Mouse (Mus musculus) stomach, embryonic 14.5 days (tissue): Measurements from ENCODE around the gene Slc38a4. TPM values are rescaled to one million over a fixed set of nuclear protein-coding genes. Genes with fewer than 3 reads are reported as not detected.

Experiments
- ATAC-seq: fragments of 200-750 bp; cut with Nextera tagmentation; 2 replicates; pipeline ENCODE4 v1.8.0; 2017; ENCODE audit warnings: low read depth, moderate TSS enrichment; ENCODE audit not compliant: insufficient number of reproducible peaks, insufficient read depth, low FRiP score
- H3K27ac ChIP-seq: fragments of 300-500 bp; sonication (generic); 2 replicates; pipeline ENCODE4 v1.5.1; 2014; ENCODE audit warnings: mild to moderate bottlenecking, low read length, moderate library complexity, mixed read lengths
- H3K27me3 ChIP-seq: fragments of 300-500 bp; sonication (generic); 2 replicates; pipeline ENCODE4 v1.6.1; 2014; ENCODE audit warnings: low read length, control low read depth, mixed read lengths; ENCODE audit not compliant: control insufficient read depth, insufficient read depth
- H3K36me3 ChIP-seq: fragments of 300-500 bp; sonication (generic); 2 replicates; pipeline ENCODE4 v1.6.1; 2014; ENCODE audit warnings: mild to moderate bottlenecking, control low read depth, low read length, moderate library complexity, mixed read lengths; ENCODE audit not compliant: control insufficient read depth, insufficient read depth
- H3K4me1 ChIP-seq: fragments of 300-500 bp; sonication (generic); 2 replicates; pipeline ENCODE4 v1.6.1; 2014; ENCODE audit warnings: low read length, control low read depth, mixed read lengths; ENCODE audit not compliant: control insufficient read depth, insufficient read depth
- H3K4me2 ChIP-seq: fragments of 300-500 bp; sonication (generic); replicated peaks from 2 replicates; pipeline ENCODE4 v1.6.1; 2014; ENCODE audit warnings: low read depth, low read length, control low read depth
- H3K4me3 ChIP-seq: fragments of 300-500 bp; sonication (generic); 2 replicates; pipeline ENCODE4 v1.5.1; 2014; ENCODE audit warnings: low read depth, low read length, control low read depth
- H3K9ac ChIP-seq: fragments of 300-500 bp; sonication (generic); replicated peaks from 2 replicates; pipeline ENCODE4 v1.6.1; 2014; ENCODE audit warnings: low read depth, mild to moderate bottlenecking, control low read depth, low read length, moderate library complexity, mixed read lengths
- H3K9me3 ChIP-seq: fragments of 300-500 bp; sonication (generic); 2 replicates; pipeline ENCODE4 v1.6.1; 2016; ENCODE audit warnings: low read depth, low read length, control low read depth; ENCODE audit not compliant: control insufficient read depth
- WGBS: fragments of 180-500 bp; shearing (Covaris S2); extraction: QIAGEN DNeasy Blood & Tissue Kit; methylation state at CpG from one replicate; pipeline ENCODE4 v1.1.7; 2014; 5-methylcytosine and 5-hydroxymethylcytosine counted together
- polyA plus RNA-seq: library from polyadenylated mRNA; unstranded; fragments of >200 nt; fragmentation: Nextera tagmentation; extraction: Ambion mirVana; gene quantifications from 2 replicates; pipeline ENCODE4 v1.2.1, GENCODE M21; 2014

The Slc38a4 gene
- polyA plus RNA-seq = 59.1 and 72.9 TPM in 2 replicates

- H3K36me3 ChIP-seq = no peaks in the 10 kb centered on the region
- WGBS = 53% methylated on average over 9 of the region's 9 CpGs
- H3K9me3 ChIP-seq = peaks cover 12% of the 10 kb centered on the region; the same call in 1 of the 2 replicates
- H3K9ac ChIP-seq = peak within 1 kb of the TSS; percentile 52
- peak within 1 kb of the TSS; percentile 47 for H3K4me3 ChIP-seq
- H3K27me3 ChIP-seq = no peaks in the 10 kb centered on the region
- peak; percentile 81; the same call in 1 of the 2 replicates for ATAC-seq
- no peaks in the 10 kb centered on the region for H3K4me1 ChIP-seq
- peak within 1 kb of the TSS; percentile 57 for H3K4me2 ChIP-seq
- H3K27ac ChIP-seq = peak within 1 kb of the TSS; percentile 68
Observed at GRCm38 (mm10) chr15:97055794-97056193, at the start of gene Slc38a4. Gene Slc38a4 (minus strand): TSS chr15:97055956.

- H3K4me3 ChIP-seq = no peak overlapping the region
- no peak for ATAC-seq
- no peak overlapping the region for H3K4me2 ChIP-seq
- H3K27me3 ChIP-seq = no peaks in the 10 kb centered on the region
- no peak overlapping the region for H3K27ac ChIP-seq
- no peaks in the 10 kb centered on the region for H3K9me3 ChIP-seq
- H3K36me3 ChIP-seq = no peaks in the 10 kb centered on the region
- no peak overlapping the region for H3K9ac ChIP-seq
- H3K4me1 ChIP-seq = peaks cover 8% of the 10 kb centered on the region; the same call in 1 of the 2 replicates
- WGBS = 21% methylated on average over 3 of the region's 3 CpGs
Observed at GRCm38 (mm10) chr15:97104889-97105391, 49.2 kb upstream of the Slc38a4 start.

GRCm38 (mm10) chr15:97104048-97104447 is 48.3 kb upstream of the Slc38a4 start:
- Histone ChIP-seq H3K36me3 (no peaks in the 10 kb centered on the region), H3K27ac (no peak overlapping the region), H3K27me3 (no peaks in the 10 kb centered on the region), H3K9me3 (no peaks in the 10 kb centered on the region), H3K9ac (no peak overlapping the region), H3K4me1 (peaks cover 8% of the 10 kb centered on the region; the same call in 1 of the 2 replicates), H3K4me2 (no peak overlapping the region), H3K4me3 (no peak overlapping the region)
- 81% methylated on average over 3 of the region's 3 CpGs for WGBS
- no peak for ATAC-seq

GRCm38 (mm10) chr15:97102811-97103210 is 47.1 kb upstream of the Slc38a4 start:
- Histone ChIP-seq H3K4me3 (no peak overlapping the region), H3K4me2 (no peak overlapping the region), H3K9me3 (no peaks in the 10 kb centered on the region), H3K9ac (no peak overlapping the region), H3K4me1 (peaks cover 8% of the 10 kb centered on the region; the same call in 1 of the 2 replicates), H3K27me3 (no peaks in the 10 kb centered on the region), H3K36me3 (no peaks in the 10 kb centered on the region), H3K27ac (peak overlapping the region; percentile 17; the same call in 1 of the 2 replicates)
- WGBS = 45% methylated on average over 10 of the region's 10 CpGs
- ATAC-seq = no peak

GRCm38 (mm10) chr15:97102181-97102580 is 46.4 kb upstream of the Slc38a4 start:
- 93% methylated on average over 5 of the region's 5 CpGs for WGBS
- Histone ChIP-seq H3K4me3 (no peak overlapping the region), H3K4me1 (peaks cover 8% of the 10 kb centered on the region; the same call in 1 of the 2 replicates), H3K27ac (no peak overlapping the region; the same call in 1 of the 2 replicates), H3K36me3 (no peaks in the 10 kb centered on the region), H3K9ac (no peak overlapping the region), H3K27me3 (no peaks in the 10 kb centered on the region), H3K9me3 (no peaks in the 10 kb centered on the region), H3K4me2 (no peak overlapping the region)
- ATAC-seq = no peak

- no peak for ATAC-seq
- no peak overlapping the region for H3K27ac ChIP-seq
- H3K9ac ChIP-seq = no peak overlapping the region
- H3K4me2 ChIP-seq = no peak overlapping the region
- no peaks in the 10 kb centered on the region for H3K9me3 ChIP-seq
- H3K4me1 ChIP-seq = 0 out of 2 replicates have a peak, but pooled peaks cover 4% of the 10 kb centered on the region
- no peak overlapping the region for H3K4me3 ChIP-seq
- no peaks in the 10 kb centered on the region for H3K27me3 ChIP-seq
- no peaks in the 10 kb centered on the region for H3K36me3 ChIP-seq
- WGBS = 95% methylated on average over 10 of the region's 10 CpGs
Observed at GRCm38 (mm10) chr15:97099101-97099500, 43.3 kb upstream of the Slc38a4 start.

GRCm38 (mm10) chr15:97097548-97097947 is 41.8 kb upstream of the Slc38a4 start:
- H3K27ac ChIP-seq = no peak overlapping the region
- H3K4me3 ChIP-seq = no peak overlapping the region
- H3K36me3 ChIP-seq = no peaks in the 10 kb centered on the region
- no peak overlapping the region for H3K9ac ChIP-seq
- no peaks in the 10 kb centered on the region for H3K9me3 ChIP-seq
- ATAC-seq = no peak
- no peaks in the 10 kb centered on the region for H3K4me1 ChIP-seq
- no peak overlapping the region for H3K4me2 ChIP-seq
- 68% methylated on average over 4 of the region's 4 CpGs for WGBS
- no peaks in the 10 kb centered on the region for H3K27me3 ChIP-seq

- no peak overlapping the region for H3K27ac ChIP-seq
- H3K4me1 ChIP-seq = peaks cover 9% of the 10 kb centered on the region; the same call in 1 of the 2 replicates
- no peak overlapping the region for H3K4me3 ChIP-seq
- H3K9ac ChIP-seq = no peak overlapping the region
- no peaks in the 10 kb centered on the region for H3K36me3 ChIP-seq
- no peaks in the 10 kb centered on the region for H3K27me3 ChIP-seq
- ATAC-seq = peak; percentile 51; the same call in 1 of the 2 replicates
- 19% methylated on average over 6 of the region's 6 CpGs for WGBS
- H3K9me3 ChIP-seq = no peaks in the 10 kb centered on the region
- peak overlapping the region; percentile 18; the same call in 1 of the 2 replicates for H3K4me2 ChIP-seq
Observed at GRCm38 (mm10) chr15:97089526-97089925, 33.8 kb upstream of the Slc38a4 start.
